Mouse (Mus musculus) heart, adult 2 months (tissue): ENCODE results near the gene Ints5.

Source experiments
- CTCF ChIP-seq: fragments of 200-600 bp; IDR thresholded peaks from 2 replicates; pipeline ENCODE4 v1.8.1; 2022; ENCODE audit warnings: antibody characterized with exemption, mild to moderate bottlenecking, moderate library complexity
- POLR2A ChIP-seq: fragments of 200-500 bp; IDR thresholded peaks from 2 replicates; pipeline ENCODE4 v1.6.1; 2011; ENCODE audit warnings: mild to moderate bottlenecking, low read depth, low read length, control low read depth; ENCODE audit not compliant: insufficient read depth

DNA sequence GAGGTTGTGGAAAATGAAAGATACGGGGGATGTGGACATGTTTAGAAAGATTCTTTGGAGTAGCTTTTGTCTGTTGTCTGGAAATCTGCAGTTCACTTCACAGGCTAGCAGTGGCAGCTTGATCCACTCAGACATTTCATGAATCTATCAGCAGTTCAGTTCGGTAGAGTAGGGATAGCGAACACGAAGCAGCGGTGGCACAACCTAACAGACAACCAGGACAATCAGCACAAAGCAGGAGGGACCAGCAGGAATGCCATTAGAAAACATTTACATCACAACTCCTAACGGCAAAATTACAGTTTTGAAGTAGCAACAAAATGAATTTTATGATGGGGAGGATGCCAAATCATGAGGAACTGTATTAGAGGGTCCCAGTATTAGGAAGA, 26.9 kb downstream of the Ints5 start:
- no peak for TF ChIP-seq POLR2A
- no peak for TF ChIP-seq CTCF
